Mouse (Mus musculus): ENCODE measurements around the gene Poc1b. TPM values are rescaled to one million over a fixed set of nuclear protein-coding genes. Genes with fewer than 3 reads are reported as not detected.

The Poc1b gene
- polyA plus RNA-seq, 1 experiment from 2014 or later, result 5.1 TPM

DNA sequence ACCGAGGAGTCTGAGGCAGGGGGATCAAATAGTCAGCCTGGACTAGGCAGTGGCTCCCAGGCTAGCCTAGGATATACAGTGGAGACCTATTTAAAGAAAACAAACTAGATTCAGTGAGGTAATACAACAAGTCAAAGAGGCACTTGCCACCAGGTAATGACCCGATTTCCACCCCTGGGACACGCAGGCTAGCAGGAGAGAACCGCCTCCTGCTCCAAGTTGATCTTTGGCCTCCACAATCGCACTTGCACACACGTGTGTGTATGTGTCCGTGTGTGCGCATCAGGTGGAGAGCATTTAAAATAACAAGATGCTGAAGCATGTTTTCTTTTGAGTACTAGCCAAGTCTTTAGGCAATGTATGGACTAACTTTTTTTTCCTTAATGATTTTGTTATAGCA lies 127.5 kb downstream of the Poc1b start:
- DNase-seq (no peak), ATAC-seq (ENCODE audit: low read depth) (0 out of 2 replicates have a peak, but pooled peaks have one; percentile 30)
- 69% methylated on average over 8 of the region's 8 CpGs for whole genome bisulfite sequencing (ENCODE audit: insufficient replicate concordance)
- Histone ChIP-seq H3K4me3 (replicated peaks) (no peak overlapping the region), H3K36me3 (no peaks in the 10 kb centered on the region), H3K4me1 (replicated peaks) (peaks cover 5% of the 10 kb centered on the region; the same call in 1 of the 2 replicates), H3K4me2 (no peak overlapping the region), H3K9ac (no peak overlapping the region), H3K9me3 (replicated peaks) (no peaks in the 10 kb centered on the region), H3K27me3 (peaks cover 3% of the 10 kb centered on the region; the same call in 1 of the 2 replicates), H3K27ac (no peak overlapping the region)

- Histone ChIP-seq H3K4me2 (no peak overlapping the region), H3K4me1 (replicated peaks) (0 out of 2 replicates have a peak, but pooled peaks cover 2% of the 10 kb centered on the region), H3K27ac (no peak overlapping the region), H3K4me3 (replicated peaks) (no peak overlapping the region), H3K9me3 (replicated peaks) (no peaks in the 10 kb centered on the region), H3K27me3 (no peaks in the 10 kb centered on the region), H3K36me3 (no peaks in the 10 kb centered on the region), H3K9ac (no peak overlapping the region)
- DNase-seq (no peak), ATAC-seq (ENCODE audit: low read depth) (no peak)
- 76% methylated on average over 9 of the region's 9 CpGs for WGBS (ENCODE audit: insufficient replicate concordance)
Observed at GRCm38 (mm10) chr10:99235081-99235480, 128.2 kb downstream of the Poc1b start.

DNA sequence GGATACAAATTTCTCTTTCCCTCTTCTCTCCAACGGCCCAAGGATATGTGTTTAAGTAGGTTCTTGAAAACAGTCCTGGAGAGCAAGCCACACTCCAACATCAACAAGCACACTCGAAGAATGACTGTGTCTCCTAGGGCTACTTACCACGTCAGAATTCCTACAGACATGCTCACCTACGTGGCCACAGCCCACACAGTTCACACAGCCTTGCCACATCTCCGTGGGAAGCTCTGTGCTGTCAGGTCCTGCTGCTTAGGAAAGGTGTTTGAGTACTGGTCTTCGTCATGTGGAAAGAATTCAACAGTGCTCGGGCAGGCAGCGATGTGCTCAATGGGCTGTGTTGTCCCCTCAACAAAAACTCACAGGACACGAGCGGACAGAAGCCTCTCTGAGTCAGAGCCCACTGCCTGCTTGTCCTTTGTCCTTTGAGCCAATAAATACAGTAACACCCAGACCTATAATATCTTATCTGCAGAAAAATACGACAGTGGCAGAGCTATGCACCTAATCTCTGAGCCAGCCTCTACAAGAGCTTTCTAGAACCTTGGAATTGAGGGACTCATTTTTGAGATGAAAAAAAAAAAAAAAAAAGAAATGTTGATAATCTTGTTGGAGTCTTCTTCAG lies 130.5 kb downstream of the Poc1b start:
- Histone ChIP-seq H3K9ac (no peak overlapping the region), H3K9me3 (replicated peaks) (no peaks in the 10 kb centered on the region), H3K4me3 (replicated peaks) (no peak overlapping the region), H3K4me1 (replicated peaks) (peaks cover 3% of the 10 kb centered on the region; the same call in 1 of the 2 replicates), H3K27ac (no peak overlapping the region), H3K36me3 (no peaks in the 10 kb centered on the region), H3K4me2 (no peak overlapping the region), H3K27me3 (no peaks in the 10 kb centered on the region)
- WGBS (ENCODE audit: insufficient replicate concordance), result 57% methylated on average over 11 of the region's 11 CpGs
- ATAC-seq (ENCODE audit: low read depth), result no peak
- no peak for DNase-seq

GRCm38 (mm10) chr10:99238537-99238936 lies 131.7 kb downstream of the Poc1b start:
- H3K27me3 ChIP-seq, result no peaks in the 10 kb centered on the region
- no peak overlapping the region for H3K27ac ChIP-seq
- H3K4me1 ChIP-seq (replicated peaks), result peaks cover 7% of the 10 kb centered on the region; the same call in 1 of the 2 replicates
- H3K9me3 ChIP-seq (replicated peaks), result no peaks in the 10 kb centered on the region
- no peak for DNase-seq
- ATAC-seq (ENCODE audit: low read depth), result no peak
- no peak overlapping the region for H3K9ac ChIP-seq
- 79% methylated on average over 11 of the region's 11 CpGs for whole genome bisulfite sequencing (ENCODE audit: insufficient replicate concordance)
- no peak overlapping the region for H3K4me3 ChIP-seq (replicated peaks)
- no peak overlapping the region for H3K4me2 ChIP-seq
- no peaks in the 10 kb centered on the region for H3K36me3 ChIP-seq

- Histone ChIP-seq H3K4me2 (no peak overlapping the region), H3K9ac (no peak overlapping the region), H3K4me1 (replicated peaks) (peaks cover 7% of the 10 kb centered on the region; the same call in 1 of the 2 replicates), H3K9me3 (replicated peaks) (no peaks in the 10 kb centered on the region), H3K27ac (no peak overlapping the region), H3K27me3 (no peaks in the 10 kb centered on the region), H3K4me3 (replicated peaks) (no peak overlapping the region), H3K36me3 (no peaks in the 10 kb centered on the region)
- ATAC-seq (ENCODE audit: low read depth) (no peak), DNase-seq (no peak)
- WGBS (ENCODE audit: insufficient replicate concordance), result 53% methylated on average over 7 of the region's 7 CpGs
Observed at GRCm38 (mm10) chr10:99241284-99241828, 134.5 kb downstream of the Poc1b start.

GRCm38 (mm10) chr10:99241829-99242711 lies 135.2 kb downstream of the Poc1b start:
- no peak for ATAC-seq (ENCODE audit: low read depth)
- DNase-seq, result no peak

GRCm38 (mm10) chr10:99242721-99243120 lies 135.9 kb downstream of the Poc1b start:
- no peak overlapping the region for H3K4me3 ChIP-seq (replicated peaks)
- H3K27me3 ChIP-seq, result no peaks in the 10 kb centered on the region
- H3K36me3 ChIP-seq, result no peaks in the 10 kb centered on the region
- no peaks in the 10 kb centered on the region for H3K9me3 ChIP-seq (replicated peaks)
- H3K4me2 ChIP-seq, result no peak overlapping the region
- DNase-seq (no peak), ATAC-seq (ENCODE audit: low read depth) (no peak)
- no peak overlapping the region for H3K9ac ChIP-seq
- 74% methylated on average over 10 of the region's 10 CpGs for WGBS (ENCODE audit: insufficient replicate concordance)
- peaks cover 7% of the 10 kb centered on the region; the same call in 1 of the 2 replicates for H3K4me1 ChIP-seq (replicated peaks)
- H3K27ac ChIP-seq, result no peak overlapping the region; the same call in 1 of the 2 replicates

More at GRCm38 (mm10) chr10:99241829-99242711, 135.2 kb downstream of the Poc1b start:
- Histone ChIP-seq H3K9me3 (replicated peaks) (no peaks in the 10 kb centered on the region), H3K4me1 (replicated peaks) (peaks cover 7% of the 10 kb centered on the region; the same call in 1 of the 2 replicates), H3K9ac (no peak overlapping the region), H3K4me2 (no peak overlapping the region), H3K27me3 (no peaks in the 10 kb centered on the region), H3K27ac (no peak overlapping the region), H3K36me3 (no peaks in the 10 kb centered on the region), H3K4me3 (replicated peaks) (no peak overlapping the region)
- 35% methylated on average over 16 of the region's 16 CpGs for WGBS (ENCODE audit: insufficient replicate concordance)

GRCm38 (mm10) chr10:99243907-99244489 lies 137.2 kb downstream of the Poc1b start:
- Histone ChIP-seq H3K9me3 (replicated peaks) (no peaks in the 10 kb centered on the region), H3K4me3 (replicated peaks) (no peak overlapping the region), H3K36me3 (no peaks in the 10 kb centered on the region), H3K4me2 (no peak overlapping the region), H3K27ac (no peak overlapping the region), H3K27me3 (no peaks in the 10 kb centered on the region), H3K9ac (no peak overlapping the region), H3K4me1 (replicated peaks) (peaks cover 7% of the 10 kb centered on the region; the same call in 1 of the 2 replicates)
- ATAC-seq (ENCODE audit: low read depth) (no peak), DNase-seq (no peak)
- WGBS (ENCODE audit: insufficient replicate concordance), result 58% methylated on average over 5 of the region's 5 CpGs

DNA sequence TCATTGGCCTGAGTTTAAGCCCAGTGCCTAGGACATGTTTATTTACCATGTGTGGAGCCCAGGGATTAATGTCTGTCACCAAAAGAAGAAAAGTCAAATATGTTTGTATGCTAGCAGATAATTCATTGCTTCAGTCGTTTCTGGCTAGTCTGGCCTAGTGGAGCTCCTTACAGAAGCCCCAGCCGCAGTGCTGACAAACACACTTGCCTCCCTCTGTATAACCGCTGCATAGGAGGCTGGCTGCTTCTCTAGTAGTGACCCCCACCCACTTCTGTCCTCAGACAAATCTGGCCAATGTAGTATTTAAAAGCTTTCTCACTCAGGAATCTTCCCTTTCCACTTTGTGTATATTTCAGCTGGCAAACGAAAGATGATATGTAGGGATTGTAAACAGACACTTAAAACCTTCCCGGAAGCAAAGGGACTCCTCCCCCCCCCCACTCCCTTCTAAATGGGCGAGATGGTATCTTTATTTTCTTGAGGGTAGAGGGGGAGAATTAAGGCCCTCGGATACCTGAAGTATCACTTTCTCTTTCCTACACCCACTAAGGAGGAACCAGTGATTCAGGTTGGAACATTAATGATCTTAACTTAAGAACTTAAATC lies 137.9 kb downstream of the Poc1b start:
- WGBS (ENCODE audit: insufficient replicate concordance), result 41% methylated on average over 7 of the region's 7 CpGs
- Histone ChIP-seq H3K4me1 (replicated peaks) (peaks cover 7% of the 10 kb centered on the region; the same call in 1 of the 2 replicates), H3K4me2 (no peak overlapping the region), H3K4me3 (replicated peaks) (no peak overlapping the region), H3K9me3 (replicated peaks) (no peaks in the 10 kb centered on the region), H3K27me3 (no peaks in the 10 kb centered on the region), H3K36me3 (no peaks in the 10 kb centered on the region), H3K9ac (no peak overlapping the region), H3K27ac (no peak overlapping the region)
- DNase-seq (no peak), ATAC-seq (ENCODE audit: low read depth) (no peak)

DNA sequence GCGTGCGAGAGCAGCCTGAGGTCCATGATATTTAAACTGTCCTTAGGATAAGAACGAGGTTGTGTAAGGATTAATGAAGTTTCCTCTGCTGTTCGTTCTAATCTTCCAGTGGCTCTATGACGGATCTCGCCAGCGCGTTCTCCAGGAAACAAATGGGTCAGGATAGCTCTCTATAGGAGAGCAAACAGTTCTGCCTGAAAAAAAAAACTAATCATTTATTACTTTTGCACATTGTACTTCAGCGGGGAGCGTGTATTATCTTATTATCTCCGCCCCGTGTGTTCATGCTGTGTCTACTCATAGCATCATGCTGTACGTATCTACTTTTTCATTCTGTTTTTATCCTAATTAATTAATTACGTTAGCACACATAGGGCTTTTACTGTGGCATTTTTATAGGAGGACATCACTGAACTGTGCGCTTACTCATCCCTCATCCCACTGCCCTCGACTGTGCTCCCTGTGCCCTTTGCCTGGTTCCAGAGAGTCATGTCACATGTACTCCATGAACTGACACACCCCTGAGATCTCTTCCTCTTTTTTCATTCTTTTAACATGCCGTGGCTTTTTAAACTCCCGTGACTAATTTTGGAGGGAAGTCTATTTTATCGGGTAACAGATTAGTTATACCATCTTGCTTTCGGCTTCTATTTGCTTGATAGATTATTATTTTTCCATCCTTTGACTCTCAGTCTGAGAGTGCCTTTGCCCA lies 140.1 kb downstream of the Poc1b start:
- DNase-seq, result no peak
- H3K9me3 ChIP-seq (replicated peaks), result no peaks in the 10 kb centered on the region
- H3K4me1 ChIP-seq (replicated peaks), result peaks cover 5% of the 10 kb centered on the region; the same call in 1 of the 2 replicates
- no peak for ATAC-seq (ENCODE audit: low read depth)
- WGBS (ENCODE audit: insufficient replicate concordance), result 66% methylated on average over 20 of the region's 20 CpGs
- H3K4me2 ChIP-seq, result no peak overlapping the region
- no peak overlapping the region for H3K4me3 ChIP-seq (replicated peaks)
- no peak overlapping the region for H3K27ac ChIP-seq
- H3K27me3 ChIP-seq, result no peaks in the 10 kb centered on the region
- H3K36me3 ChIP-seq, result no peaks in the 10 kb centered on the region
- no peak overlapping the region for H3K9ac ChIP-seq
